Mouse (Mus musculus) heart, embryonic 12.5 days (tissue): ENCODE results near the gene Taf9. TPM values are rescaled to one million over a fixed set of nuclear protein-coding genes. Genes with fewer than 3 reads are reported as not detected.

Experiments
- ATAC-seq: fragments of 200-750 bp; cut with Nextera tagmentation; 2 replicates; pipeline ENCODE4 v1.8.0; 2017; ENCODE audit warnings: moderate TSS enrichment, moderate library complexity; ENCODE audit not compliant: insufficient number of reproducible peaks, low FRiP score
- H3K27ac ChIP-seq: fragments of 300-500 bp; sonication (generic); 2 replicates; pipeline ENCODE4 v1.5.1; 2016; ENCODE audit warnings: mild to moderate bottlenecking, moderate library complexity; ENCODE audit not compliant: poor library complexity, severe bottlenecking
- H3K27me3 ChIP-seq: fragments of 300-500 bp; sonication (generic); replicated peaks from 2 replicates; pipeline ENCODE4 v1.6.1; 2016; ENCODE audit warnings: mild to moderate bottlenecking, moderate library complexity
- H3K36me3 ChIP-seq: fragments of 300-500 bp; sonication (generic); 2 replicates; pipeline ENCODE4 v1.6.1; 2016; ENCODE audit warnings: mild to moderate bottlenecking, moderate library complexity
- H3K4me1 ChIP-seq: fragments of 300-500 bp; sonication (generic); replicated peaks from 2 replicates; pipeline ENCODE4 v1.6.1; 2016; ENCODE audit warnings: mild to moderate bottlenecking
- H3K4me2 ChIP-seq: fragments of 300-500 bp; sonication (generic); 2 replicates; pipeline ENCODE4 v1.6.1; 2016; ENCODE audit warnings: mild to moderate bottlenecking, moderate library complexity
- H3K4me3 ChIP-seq: fragments of 300-500 bp; sonication (generic); 2 replicates; pipeline ENCODE4 v1.5.1; 2016; ENCODE audit warnings: mild to moderate bottlenecking
- H3K9ac ChIP-seq: fragments of 300-500 bp; sonication (generic); 2 replicates; pipeline ENCODE4 v1.6.1; 2016; ENCODE audit warnings: mild to moderate bottlenecking, moderate library complexity
- H3K9me3 ChIP-seq: fragments of 300-500 bp; sonication (generic); replicated peaks from 2 replicates; pipeline ENCODE4 v1.6.1; 2016; ENCODE audit warnings: mild to moderate bottlenecking, moderate library complexity
- WGBS: fragments of 180-500 bp; shearing (Covaris S2); methylation state at CpG from one replicate; pipeline ENCODE4 v1.1.7; 2016; 5-methylcytosine and 5-hydroxymethylcytosine counted together
- polyA plus RNA-seq: library from polyadenylated mRNA; unstranded; fragments of >200 nt; fragmentation: Nextera tagmentation; extraction: Ambion mirVana; gene quantifications from 2 replicates; pipeline ENCODE4 v1.2.1, GENCODE M21; 2016

Gene Taf9
- polyA plus RNA-seq, 1 experiment from 2014 or later, result 11.3 TPM

DNA sequence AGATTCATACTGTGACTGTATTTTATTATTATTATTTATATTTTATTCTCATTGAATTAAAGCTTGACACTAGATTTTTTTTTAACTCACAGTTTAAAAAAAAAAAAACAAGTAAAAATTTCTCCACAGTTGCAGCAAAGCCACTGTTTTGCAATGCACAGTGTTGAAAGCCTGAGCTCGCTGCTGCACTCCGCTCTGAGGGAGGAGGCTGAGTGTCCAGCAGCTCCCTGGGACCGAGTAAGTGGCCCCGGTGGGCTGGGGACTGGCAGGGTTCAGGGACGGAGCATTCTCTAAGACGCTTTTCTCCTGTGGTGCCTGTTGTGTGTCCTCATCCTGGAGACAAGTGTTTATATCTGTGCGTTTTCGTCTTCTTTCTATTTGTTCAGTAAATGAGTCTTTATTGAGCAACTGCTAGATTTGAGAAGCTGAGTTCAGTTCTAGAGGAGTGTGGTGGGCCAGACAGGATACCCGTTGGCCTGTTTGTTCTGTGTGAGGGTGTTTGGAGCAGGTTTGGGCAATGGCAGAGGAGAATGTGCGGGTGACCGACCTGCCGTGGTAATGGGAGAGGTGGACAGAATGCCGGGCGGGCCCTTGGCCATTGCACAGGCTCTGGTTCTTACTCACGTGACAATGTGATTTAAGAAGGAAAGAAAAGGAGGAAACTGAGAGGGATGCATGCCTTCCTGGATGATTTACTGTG is 24.7 kb downstream of the Taf9 start:
- no peaks in the 10 kb centered on the region for H3K27me3 ChIP-seq
- 83% methylated on average over 15 of the region's 15 CpGs for whole genome bisulfite sequencing
- no peaks in the 10 kb centered on the region for H3K36me3 ChIP-seq
- H3K9ac ChIP-seq, result no peak overlapping the region
- no peaks in the 10 kb centered on the region for H3K4me1 ChIP-seq
- 0 out of 2 replicates have a peak, but pooled peaks cover 4% of the 10 kb centered on the region for H3K9me3 ChIP-seq
- no peak for ATAC-seq
- H3K4me2 ChIP-seq, result no peak overlapping the region
- no peak overlapping the region for H3K27ac ChIP-seq
- H3K4me3 ChIP-seq, result no peak overlapping the region

DNA sequence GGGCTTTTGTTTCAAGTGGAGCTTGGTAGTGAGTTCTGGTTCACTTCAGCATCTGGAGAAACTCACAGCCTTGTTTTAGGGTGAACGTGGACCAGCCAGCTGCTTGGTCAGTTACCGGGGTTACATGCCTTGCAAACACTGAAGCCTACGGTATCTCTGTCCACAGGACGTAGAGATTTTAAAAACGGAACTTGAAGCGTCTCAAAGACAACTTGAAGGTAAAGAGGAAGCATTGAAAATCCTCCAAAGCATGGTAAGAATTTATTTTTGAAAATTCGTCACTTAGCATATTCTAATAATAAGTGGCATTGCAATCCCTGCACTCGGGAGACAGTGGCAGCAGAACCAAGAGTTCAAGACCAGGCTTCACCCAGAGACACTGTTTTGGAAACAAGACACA is 30.2 kb downstream of the Taf9 start:
- Histone ChIP-seq H3K9ac (no peak overlapping the region), H3K27ac (no peak overlapping the region), H3K36me3 (peaks cover 5% of the 10 kb centered on the region; the same call in 1 of the 2 replicates), H3K4me2 (no peak overlapping the region), H3K27me3 (no peaks in the 10 kb centered on the region), H3K4me1 (no peaks in the 10 kb centered on the region), H3K9me3 (no peaks in the 10 kb centered on the region), H3K4me3 (no peak overlapping the region)
- ATAC-seq, result no peak
- WGBS, result 85% methylated on average over 8 of the region's 8 CpGs

DNA sequence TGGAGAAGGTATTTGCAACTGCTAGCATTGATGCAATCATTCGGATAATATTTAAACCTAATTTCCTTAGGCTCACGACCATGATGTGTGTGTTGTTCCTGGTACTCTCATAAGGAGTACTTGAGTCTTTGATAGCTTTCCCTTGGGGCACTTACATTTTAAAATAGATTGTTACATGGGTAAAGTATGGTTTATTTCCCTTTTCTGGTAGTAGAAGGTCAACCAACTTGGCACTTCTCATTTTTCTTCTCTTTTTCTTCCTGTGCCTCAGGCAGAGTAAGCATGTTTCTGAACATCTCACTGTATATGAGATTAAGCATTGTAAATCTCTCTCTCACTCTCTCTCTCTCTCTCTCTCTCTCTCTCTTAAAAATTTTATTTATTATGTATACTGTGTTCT is 31.5 kb downstream of the Taf9 start:
- no peak overlapping the region for H3K4me3 ChIP-seq
- no peaks in the 10 kb centered on the region for H3K9me3 ChIP-seq
- no peak overlapping the region for H3K27ac ChIP-seq
- no peaks in the 10 kb centered on the region for H3K27me3 ChIP-seq
- no peak overlapping the region for H3K4me2 ChIP-seq
- H3K36me3 ChIP-seq, result peaks cover 5% of the 10 kb centered on the region; the same call in 1 of the 2 replicates
- WGBS, result 74% methylated on average over 2 of the region's 2 CpGs
- H3K4me1 ChIP-seq, result no peaks in the 10 kb centered on the region
- H3K9ac ChIP-seq, result no peak overlapping the region
- no peak for ATAC-seq

DNA sequence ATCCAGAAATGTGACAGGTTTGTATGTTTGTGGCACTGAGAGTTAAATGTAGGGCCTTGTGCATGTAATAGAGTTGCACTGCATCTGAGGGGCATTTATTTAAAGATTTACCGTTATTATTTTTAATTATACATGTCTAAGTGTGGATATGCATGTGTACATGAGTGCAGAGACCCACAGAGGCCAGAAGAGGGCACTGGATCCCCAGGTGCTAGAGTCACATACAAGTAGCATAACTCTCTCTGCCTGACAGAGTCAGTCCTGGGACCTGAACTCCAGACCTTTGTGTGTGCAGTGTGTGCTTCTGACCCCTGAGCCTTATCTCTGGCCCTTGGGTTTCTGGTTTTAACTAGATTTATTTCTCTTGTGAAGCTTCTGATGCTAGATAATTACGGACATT is 33.0 kb downstream of the Taf9 start:
- Histone ChIP-seq H3K27me3 (no peaks in the 10 kb centered on the region), H3K4me1 (no peaks in the 10 kb centered on the region), H3K27ac (no peak overlapping the region), H3K4me3 (no peak overlapping the region), H3K9me3 (no peaks in the 10 kb centered on the region), H3K4me2 (no peak overlapping the region), H3K36me3 (peaks cover 5% of the 10 kb centered on the region; the same call in 1 of the 2 replicates), H3K9ac (no peak overlapping the region)
- 64% methylated on average over 2 of the region's 2 CpGs for WGBS
- ATAC-seq, result no peak

DNA sequence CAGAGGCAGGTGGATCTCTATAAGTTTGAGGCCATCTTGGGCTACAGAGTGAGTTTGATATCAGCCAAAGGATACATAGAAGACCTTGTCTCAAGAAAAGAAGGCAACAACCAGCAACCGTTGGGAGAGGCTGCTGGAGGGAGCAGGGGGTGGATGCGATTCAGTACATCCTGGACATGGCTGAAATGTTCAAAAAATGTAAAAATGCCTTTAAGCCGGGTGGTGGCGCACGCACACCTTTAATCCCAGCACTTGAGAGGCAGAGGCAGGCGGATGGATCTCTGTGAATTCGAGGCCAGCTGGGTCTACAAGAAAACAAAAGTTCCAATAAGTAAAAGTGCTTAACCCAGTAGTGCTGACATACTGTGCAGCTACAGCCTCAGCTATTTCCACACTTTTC is 36.1 kb downstream of the Taf9 start:
- Histone ChIP-seq H3K27ac (no peak overlapping the region), H3K27me3 (no peaks in the 10 kb centered on the region), H3K9me3 (no peaks in the 10 kb centered on the region), H3K4me2 (no peak overlapping the region), H3K4me3 (no peak overlapping the region), H3K4me1 (no peaks in the 10 kb centered on the region), H3K9ac (no peak overlapping the region), H3K36me3 (no peaks in the 10 kb centered on the region)
- no peak for ATAC-seq
- WGBS, result 53% methylated on average over 7 of the region's 7 CpGs

DNA sequence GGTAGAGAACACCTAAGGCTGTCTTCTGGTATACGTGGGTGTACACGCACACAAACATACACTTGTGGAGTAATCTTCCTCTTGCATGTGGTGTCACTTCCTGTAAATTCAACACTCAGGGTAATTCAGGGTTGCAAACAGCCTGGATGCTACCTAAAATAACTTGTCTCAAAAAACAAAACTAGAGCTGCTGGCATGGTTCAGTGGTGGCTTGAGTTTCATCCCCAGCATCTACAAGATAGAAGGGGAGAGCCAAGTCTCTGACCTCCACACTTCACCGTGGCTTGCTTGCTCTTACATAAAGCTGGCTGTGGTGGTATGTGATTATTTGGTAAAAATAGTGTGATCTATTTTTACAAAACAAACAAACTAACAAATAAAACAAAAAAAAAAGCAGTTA is 46.2 kb downstream of the Taf9 start:
- Histone ChIP-seq H3K4me1 (no peaks in the 10 kb centered on the region), H3K27ac (no peak overlapping the region), H3K4me3 (no peak overlapping the region), H3K9me3 (no peaks in the 10 kb centered on the region), H3K36me3 (peaks cover 72% of the 10 kb centered on the region), H3K9ac (no peak overlapping the region), H3K27me3 (no peaks in the 10 kb centered on the region), H3K4me2 (no peak overlapping the region)
- no peak for ATAC-seq
- 94% methylated on average over 3 of the region's 3 CpGs for WGBS

DNA sequence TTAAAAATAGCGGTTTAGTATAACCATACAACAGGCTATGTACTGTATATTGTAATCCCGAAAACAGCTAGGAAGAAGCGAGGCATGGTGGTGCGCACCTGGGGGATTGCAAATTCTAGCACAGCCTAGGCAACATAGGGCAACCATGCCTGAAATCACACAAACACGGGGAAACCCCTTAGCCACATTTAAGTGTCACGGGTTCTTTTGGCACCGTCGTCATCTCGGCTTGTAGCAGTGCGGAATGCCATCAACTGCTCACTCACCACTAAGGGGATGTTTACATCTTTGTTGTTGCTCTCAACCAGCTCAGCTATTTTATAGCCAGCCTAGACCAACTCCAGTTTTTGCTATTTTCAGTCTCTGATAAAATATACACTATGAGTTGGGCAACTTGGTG is 47.5 kb downstream of the Taf9 start:
- Histone ChIP-seq H3K9me3 (no peaks in the 10 kb centered on the region), H3K27me3 (no peaks in the 10 kb centered on the region), H3K9ac (no peak overlapping the region), H3K36me3 (peaks cover 84% of the 10 kb centered on the region), H3K4me3 (no peak overlapping the region), H3K4me1 (no peaks in the 10 kb centered on the region), H3K4me2 (no peak overlapping the region), H3K27ac (no peak overlapping the region)
- no peak for ATAC-seq
- 94% methylated on average over 10 of the region's 10 CpGs for WGBS

DNA sequence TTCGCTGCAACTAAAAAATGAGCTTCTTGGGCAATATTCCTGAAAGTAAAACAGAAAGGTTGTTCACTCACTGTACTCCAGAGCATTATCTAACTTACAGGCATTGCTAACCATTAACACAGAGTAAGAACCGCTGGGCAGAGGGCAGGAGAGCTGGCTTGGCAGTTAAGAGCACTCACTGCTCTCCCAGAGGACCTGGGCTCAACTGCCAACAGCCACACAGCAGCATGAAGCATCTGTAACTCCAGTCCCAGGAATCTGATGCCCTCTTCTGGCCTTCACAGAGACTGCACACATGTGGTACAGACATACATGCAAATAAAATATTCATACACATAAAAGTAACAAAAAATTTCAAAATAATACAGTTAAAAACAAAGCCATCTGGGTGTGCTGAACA is 52.1 kb downstream of the Taf9 start:
- no peak overlapping the region for H3K27ac ChIP-seq
- ATAC-seq, result no peak
- no peaks in the 10 kb centered on the region for H3K4me1 ChIP-seq
- no peak overlapping the region for H3K4me2 ChIP-seq
- H3K9me3 ChIP-seq, result no peaks in the 10 kb centered on the region
- H3K4me3 ChIP-seq, result no peak overlapping the region
- no peaks in the 10 kb centered on the region for H3K27me3 ChIP-seq
- no peak overlapping the region for H3K9ac ChIP-seq
- peaks cover 86% of the 10 kb centered on the region for H3K36me3 ChIP-seq
- WGBS, result 91% methylated on average over 2 of the region's 2 CpGs

Other genes starting within 250 kb of the Taf9 start
- not detected in 2 replicates for gene Naip1, start 198.7 kb upstream of the Taf9 start, polyA plus RNA-seq
- gene Gtf2h2, start 159.0 kb upstream of the Taf9 start, polyA plus RNA-seq, result 53.3 and 56.2 TPM in 2 replicates
- 1.5 and 1.6 TPM in 2 replicates for gene Ocln, start 98.9 kb upstream of the Taf9 start, polyA plus RNA-seq
- gene Marveld2, start 34.6 kb upstream of the Taf9 start, polyA plus RNA-seq, result 3.6 and 4.4 TPM in 2 replicates
- 216 and 219 TPM in 2 replicates for gene Ak6, start 600 bp upstream of the Taf9 start, polyA plus RNA-seq
- gene Rad17, start 528 bp upstream of the Taf9 start, polyA plus RNA-seq, result 27.3 and 28.7 TPM in 2 replicates
- 4.6 and 4.8 TPM in 2 replicates for gene Ccdc125, start 18.1 kb downstream of the Taf9 start, polyA plus RNA-seq
- 76.6 and 77.0 TPM in 2 replicates for gene Cdk7, start 79.4 kb downstream of the Taf9 start, polyA plus RNA-seq
- 256 TPM in 2 replicates for gene Mrps36, start 93.1 kb downstream of the Taf9 start, polyA plus RNA-seq
- gene Cenph, start 124.3 kb downstream of the Taf9 start, polyA plus RNA-seq, result 21.8 and 24.0 TPM in 2 replicates
- gene Ccnb1, start 135.0 kb downstream of the Taf9 start, polyA plus RNA-seq, result 214 and 218 TPM in 2 replicates
- 43.1 and 44.8 TPM in 2 replicates for gene Slc30a5, start 181.8 kb downstream of the Taf9 start, polyA plus RNA-seq